Mouse (Mus musculus) liver, embryonic 12.5 days (tissue): Measurements from ENCODE around the gene Hivep3. TPM values are rescaled to one million over a fixed set of nuclear protein-coding genes. Genes with fewer than 3 reads are reported as not detected.

Experiments
- ATAC-seq: fragments of 200-750 bp; cut with Nextera tagmentation; 2 replicates; pipeline ENCODE4 v1.8.0; 2017; ENCODE audit warnings: moderate number of reproducible peaks, mild to moderate bottlenecking, moderate library complexity
- H3K27ac ChIP-seq: fragments of 300-500 bp; sonication (generic); 2 replicates; pipeline ENCODE4 v1.5.1; 2016; ENCODE audit warnings: mild to moderate bottlenecking
- H3K27me3 ChIP-seq: fragments of 300-500 bp; sonication (generic); replicated peaks from 2 replicates; pipeline ENCODE4 v1.6.1; 2016; ENCODE audit warnings: mild to moderate bottlenecking, moderate library complexity
- H3K36me3 ChIP-seq: fragments of 300-500 bp; sonication (generic); 2 replicates; pipeline ENCODE4 v1.6.1; 2016; ENCODE audit warnings: mild to moderate bottlenecking, moderate library complexity
- H3K4me1 ChIP-seq: fragments of 300-500 bp; sonication (generic); 2 replicates; pipeline ENCODE4 v1.6.1; 2016
- H3K4me2 ChIP-seq: fragments of 300-500 bp; sonication (generic); 2 replicates; pipeline ENCODE4 v1.6.1; 2016; ENCODE audit warnings: mild to moderate bottlenecking, moderate library complexity
- H3K4me3 ChIP-seq: fragments of 300-500 bp; sonication (generic); 2 replicates; pipeline ENCODE4 v1.5.1; 2016; ENCODE audit warnings: mild to moderate bottlenecking, moderate library complexity
- H3K9ac ChIP-seq: fragments of 300-500 bp; sonication (generic); 2 replicates; pipeline ENCODE4 v1.6.1; 2016; ENCODE audit warnings: mild to moderate bottlenecking, moderate library complexity
- H3K9me3 ChIP-seq: fragments of 300-500 bp; sonication (generic); replicated peaks from 2 replicates; pipeline ENCODE4 v1.6.1; 2016; ENCODE audit warnings: mild to moderate bottlenecking, moderate library complexity
- WGBS: fragments of 180-500 bp; shearing (Covaris S2); methylation state at CpG from one replicate; pipeline ENCODE4 v1.1.7; 2016; ENCODE audit not compliant: insufficient replicate concordance; 5-methylcytosine and 5-hydroxymethylcytosine counted together
- polyA plus RNA-seq: library from polyadenylated mRNA; unstranded; fragments of >200 nt; fragmentation: Nextera tagmentation; extraction: Ambion mirVana; gene quantifications from 2 replicates; pipeline ENCODE4 v1.2.1, GENCODE M21; 2016

Hivep3 gene
- polyA plus RNA-seq, 1 experiment from 2014 or later = 2.9 TPM

- Histone ChIP-seq H3K9me3 (no peaks in the 10 kb centered on the region), H3K27ac (no peak overlapping the region), H3K9ac (no peak overlapping the region), H3K4me2 (no peak overlapping the region), H3K36me3 (no peaks in the 10 kb centered on the region), H3K27me3 (no peaks in the 10 kb centered on the region), H3K4me3 (no peak overlapping the region), H3K4me1 (no peaks in the 10 kb centered on the region)
- ATAC-seq = no peak
- 61% methylated on average over 6 of the region's 6 CpGs for WGBS
Measured at GRCm38 (mm10) chr4:120061727-120062126, 328.1 kb downstream of the Hivep3 start.

DNA sequence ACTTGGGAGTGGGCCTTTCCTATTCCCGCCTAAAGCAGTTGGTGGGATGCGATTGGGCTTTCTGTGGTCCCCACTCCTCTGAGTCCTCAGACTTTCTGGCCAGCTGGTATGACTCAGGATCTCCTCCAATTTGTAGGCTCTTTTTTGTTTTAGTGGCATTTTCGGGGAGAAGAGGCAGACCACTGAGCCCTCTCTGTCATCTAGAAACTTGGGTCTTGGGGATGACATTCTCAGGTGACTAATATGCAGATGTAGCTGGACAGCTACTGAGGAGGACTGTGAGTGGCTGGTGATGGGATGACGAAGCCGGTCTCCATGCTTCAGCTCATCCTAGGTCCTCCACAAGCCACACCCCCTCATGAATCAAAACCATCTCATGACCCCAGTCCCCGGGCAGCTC, 328.6 kb downstream of the Hivep3 start:
- Histone ChIP-seq H3K9me3 (no peaks in the 10 kb centered on the region), H3K9ac (no peak overlapping the region), H3K4me2 (no peak overlapping the region), H3K27me3 (no peaks in the 10 kb centered on the region), H3K27ac (no peak overlapping the region), H3K36me3 (no peaks in the 10 kb centered on the region), H3K4me1 (no peaks in the 10 kb centered on the region), H3K4me3 (no peak overlapping the region)
- 63% methylated on average over 6 of the region's 6 CpGs for WGBS
- ATAC-seq = no peak

DNA sequence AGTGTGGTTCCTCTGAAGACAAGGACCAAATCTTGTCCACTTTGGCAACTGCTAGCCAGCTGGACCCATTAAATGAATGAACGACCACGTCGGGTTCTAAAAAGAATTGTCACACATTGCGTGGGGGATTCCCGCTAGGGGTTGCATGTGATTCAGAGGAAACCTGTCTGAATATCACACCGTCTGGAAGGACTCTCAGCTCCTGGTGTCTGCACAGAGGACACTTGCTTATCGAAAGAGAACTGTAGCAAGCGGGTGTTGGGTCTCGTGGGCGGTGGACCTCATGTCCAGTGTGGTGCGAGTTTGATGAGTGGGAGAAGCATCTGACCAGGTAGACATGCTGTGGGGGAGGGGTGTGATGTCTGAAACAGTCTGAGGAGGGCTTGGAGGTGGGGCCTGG, 329.2 kb downstream of the Hivep3 start:
- H3K9me3 ChIP-seq = no peaks in the 10 kb centered on the region
- 71% methylated on average over 11 of the region's 11 CpGs for WGBS
- H3K4me2 ChIP-seq = no peak overlapping the region
- H3K4me1 ChIP-seq = no peaks in the 10 kb centered on the region
- no peak overlapping the region for H3K9ac ChIP-seq
- H3K36me3 ChIP-seq = no peaks in the 10 kb centered on the region
- no peak overlapping the region for H3K27ac ChIP-seq
- no peak overlapping the region for H3K4me3 ChIP-seq
- no peaks in the 10 kb centered on the region for H3K27me3 ChIP-seq
- no peak for ATAC-seq

DNA sequence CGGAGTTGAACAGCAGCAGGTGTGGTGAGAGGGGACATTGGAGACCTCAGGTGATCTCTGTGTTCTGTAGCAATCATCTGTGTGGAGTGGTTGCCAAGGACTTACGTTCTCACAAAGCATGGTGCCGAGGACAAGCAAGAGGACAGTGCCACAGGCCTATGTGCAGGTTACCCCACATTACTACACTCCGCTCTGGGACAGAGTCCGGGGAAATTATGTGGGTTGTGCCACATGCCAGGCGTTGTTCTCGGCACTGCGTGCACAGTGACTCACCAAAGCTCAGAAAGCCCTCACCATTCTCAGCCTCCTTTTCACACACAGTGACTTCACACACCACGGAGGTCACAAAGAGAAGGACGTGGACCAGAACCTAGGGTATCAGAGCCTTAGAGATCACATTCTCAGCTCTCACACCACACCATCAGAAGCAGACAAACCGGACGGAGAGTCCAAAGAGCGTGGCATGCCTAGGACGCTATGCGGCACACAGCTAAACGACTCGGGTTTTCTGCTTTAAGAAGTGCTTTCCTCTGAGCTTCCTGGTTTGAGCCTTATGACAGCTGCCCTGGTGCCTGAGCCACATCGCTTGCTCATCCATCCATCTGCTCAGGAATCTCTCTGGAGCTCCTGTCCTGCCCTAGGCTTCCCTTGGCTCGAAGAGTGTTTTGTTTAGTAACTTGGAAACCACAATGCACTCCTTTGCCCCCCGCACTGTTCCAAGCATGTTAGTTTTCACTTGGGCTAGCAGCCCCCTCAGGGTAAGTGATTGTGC, 330.0 kb downstream of the Hivep3 start:
- no peak overlapping the region for H3K27ac ChIP-seq
- no peak overlapping the region for H3K4me3 ChIP-seq
- H3K27me3 ChIP-seq = no peaks in the 10 kb centered on the region
- 75% methylated on average over 20 of the region's 20 CpGs for WGBS
- H3K4me2 ChIP-seq = no peak overlapping the region
- no peak overlapping the region for H3K9ac ChIP-seq
- H3K4me1 ChIP-seq = no peaks in the 10 kb centered on the region
- H3K36me3 ChIP-seq = no peaks in the 10 kb centered on the region
- no peaks in the 10 kb centered on the region for H3K9me3 ChIP-seq
- ATAC-seq = no peak

DNA sequence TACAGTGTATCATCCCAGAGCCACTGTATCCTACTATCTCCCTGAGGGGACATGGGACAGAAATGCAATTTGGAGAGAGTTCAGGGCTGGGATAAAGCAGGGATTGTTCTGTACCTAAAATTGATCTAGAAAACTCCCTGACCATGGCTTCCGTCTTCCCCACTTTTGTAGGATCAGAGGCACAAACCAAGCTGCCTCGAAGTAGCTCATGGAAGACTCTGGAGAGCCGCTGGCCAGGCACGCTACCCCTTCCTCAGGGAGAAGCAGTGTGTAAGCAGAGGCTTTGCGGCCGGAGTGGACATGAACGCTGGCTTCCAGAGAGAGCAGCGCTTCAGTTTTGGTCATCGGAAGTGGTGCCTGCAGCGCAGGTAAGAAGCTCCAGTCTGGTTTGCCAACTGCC, 331.1 kb downstream of the Hivep3 start, which contains the start of gene AL607142.1:
Gene AL607142.1 (plus strand): TSS at position 301 of the 400 bp plus-strand sequence.
- Histone ChIP-seq H3K9ac (no peak within 1 kb of the TSS), H3K9me3 (no peaks in the 10 kb centered on the region), H3K4me1 (no peaks in the 10 kb centered on the region), H3K27ac (no peak within 1 kb of the TSS), H3K4me3 (no peak within 1 kb of the TSS), H3K4me2 (no peak within 1 kb of the TSS), H3K27me3 (no peaks in the 10 kb centered on the region), H3K36me3 (no peaks in the 10 kb centered on the region)
- no peak for ATAC-seq
- 81% methylated on average over 10 of the region's 10 CpGs for WGBS

GRCm38 (mm10) chr4:120066841-120067591, 333.4 kb downstream of the Hivep3 start:
- no peak overlapping the region for H3K4me3 ChIP-seq
- H3K36me3 ChIP-seq = no peaks in the 10 kb centered on the region
- H3K4me2 ChIP-seq = no peak overlapping the region
- H3K9ac ChIP-seq = no peak overlapping the region
- H3K4me1 ChIP-seq = no peaks in the 10 kb centered on the region
- ATAC-seq = no peak
- no peak overlapping the region for H3K27ac ChIP-seq
- H3K27me3 ChIP-seq = no peaks in the 10 kb centered on the region
- H3K9me3 ChIP-seq = no peaks in the 10 kb centered on the region
- WGBS = 71% methylated on average over 9 of the region's 9 CpGs

DNA sequence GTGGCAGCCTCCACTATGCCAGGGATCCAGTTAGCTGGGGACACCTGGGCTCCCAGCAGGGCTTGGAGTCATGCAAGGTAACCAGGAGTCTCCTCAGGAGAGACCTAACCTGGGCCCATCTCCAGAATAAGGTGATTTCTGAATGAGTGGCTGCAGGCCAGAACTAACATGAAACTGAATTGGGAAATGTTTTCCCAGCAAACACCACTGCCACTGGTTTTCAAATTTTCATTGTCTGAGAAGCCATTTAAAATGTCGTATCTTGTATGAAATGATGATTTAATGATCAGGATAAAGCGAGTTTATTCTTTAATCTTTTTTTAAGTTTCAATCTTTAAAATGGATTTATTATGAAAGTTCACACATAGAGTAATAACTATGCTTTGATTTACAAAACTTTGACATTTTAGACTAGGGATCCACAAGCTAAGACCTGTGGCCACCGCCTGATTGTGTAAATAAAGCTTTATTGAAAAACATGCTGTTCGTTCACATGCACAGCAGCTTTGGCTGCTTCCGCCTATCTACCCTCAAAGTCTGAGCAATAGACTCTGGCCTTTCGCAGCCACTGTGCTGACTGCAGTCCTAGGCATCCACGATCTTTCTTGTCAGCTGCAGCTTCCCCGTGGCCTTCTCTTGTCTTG, 334.1 kb downstream of the Hivep3 start:
- H3K9me3 ChIP-seq = no peaks in the 10 kb centered on the region
- H3K36me3 ChIP-seq = no peaks in the 10 kb centered on the region
- no peak overlapping the region for H3K4me3 ChIP-seq
- no peaks in the 10 kb centered on the region for H3K27me3 ChIP-seq
- no peak overlapping the region for H3K4me2 ChIP-seq
- WGBS = 62% methylated on average over 8 of the region's 8 CpGs
- H3K27ac ChIP-seq = no peak overlapping the region
- H3K9ac ChIP-seq = no peak overlapping the region
- no peaks in the 10 kb centered on the region for H3K4me1 ChIP-seq
- ATAC-seq = no peak

- 59% methylated on average over 3 of the region's 3 CpGs for WGBS
- Histone ChIP-seq H3K27ac (no peak overlapping the region), H3K4me3 (no peak overlapping the region), H3K4me1 (no peaks in the 10 kb centered on the region), H3K4me2 (no peak overlapping the region), H3K9me3 (no peaks in the 10 kb centered on the region), H3K36me3 (no peaks in the 10 kb centered on the region), H3K9ac (no peak overlapping the region), H3K27me3 (no peaks in the 10 kb centered on the region)
- no peak for ATAC-seq
Measured at GRCm38 (mm10) chr4:120068883-120069581, 335.4 kb downstream of the Hivep3 start.

DNA sequence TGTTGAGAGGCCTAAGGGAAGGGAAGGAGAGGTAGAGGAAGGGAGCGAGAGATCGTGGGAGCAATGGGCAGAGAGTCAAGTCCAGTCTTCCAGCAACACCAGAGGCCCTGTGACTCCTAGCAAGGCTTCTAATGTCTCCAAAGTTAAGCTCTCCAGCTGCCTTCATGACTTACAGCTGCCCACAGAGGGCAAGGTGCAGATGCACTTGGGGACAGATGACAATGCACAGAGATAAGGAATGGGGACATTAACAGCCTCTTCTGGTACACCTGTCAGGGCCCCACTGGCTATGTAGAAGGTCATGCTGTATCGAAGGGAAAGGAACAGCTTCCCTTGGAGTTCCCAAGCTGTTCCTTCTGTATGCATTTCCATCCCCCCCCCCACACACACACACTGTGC, 336.0 kb downstream of the Hivep3 start:
- Histone ChIP-seq H3K27me3 (no peaks in the 10 kb centered on the region), H3K4me3 (no peak overlapping the region), H3K9ac (no peak overlapping the region), H3K4me2 (no peak overlapping the region), H3K4me1 (no peaks in the 10 kb centered on the region), H3K9me3 (no peaks in the 10 kb centered on the region), H3K36me3 (no peaks in the 10 kb centered on the region), H3K27ac (no peak overlapping the region)
- WGBS = 73% methylated on average over 3 of the region's 3 CpGs
- no peak for ATAC-seq

GRCm38 (mm10) chr4:120071411-120071810, 337.8 kb downstream of the Hivep3 start:
- no peaks in the 10 kb centered on the region for H3K27me3 ChIP-seq
- no peak for ATAC-seq
- no peak overlapping the region for H3K27ac ChIP-seq
- H3K9ac ChIP-seq = no peak overlapping the region
- no peaks in the 10 kb centered on the region for H3K9me3 ChIP-seq
- H3K4me2 ChIP-seq = no peak overlapping the region
- 52% methylated on average over 3 of the region's 3 CpGs for WGBS
- no peaks in the 10 kb centered on the region for H3K4me1 ChIP-seq
- H3K4me3 ChIP-seq = no peak overlapping the region
- H3K36me3 ChIP-seq = no peaks in the 10 kb centered on the region

GRCm38 (mm10) chr4:120071842-120072507, 338.4 kb downstream of the Hivep3 start:
- H3K27me3 ChIP-seq = no peaks in the 10 kb centered on the region
- no peaks in the 10 kb centered on the region for H3K36me3 ChIP-seq
- no peaks in the 10 kb centered on the region for H3K4me1 ChIP-seq
- no peak overlapping the region for H3K4me3 ChIP-seq
- H3K27ac ChIP-seq = no peak overlapping the region
- H3K4me2 ChIP-seq = no peak overlapping the region
- ATAC-seq = no peak
- 58% methylated on average over 15 of the region's 15 CpGs for WGBS
- H3K9ac ChIP-seq = no peak overlapping the region
- H3K9me3 ChIP-seq = no peaks in the 10 kb centered on the region
